Mouse (Mus musculus) hindbrain, embryonic 12.5 days (tissue): ENCODE measurements around the gene Gm49320. TPM values are rescaled to one million over a fixed set of nuclear protein-coding genes. Genes with fewer than 3 reads are reported as not detected.
A peak's percentile ranks its signal among the peaks of the same experiment; 100 is the strongest.
"Not testable (repeated sequence)": the region's sequence is repeated elsewhere in the genome, so short reads cannot be mapped to it uniquely, and the experiment has no call there.

ENCODE experiments used
- ATAC-seq: fragments of 200-750 bp; cut with Nextera tagmentation; 2 replicates; pipeline ENCODE4 v1.8.0; 2017; ENCODE audit warnings: moderate TSS enrichment; ENCODE audit not compliant: low FRiP score
- H3K27ac ChIP-seq: fragments of 300-500 bp; sonication (generic); 2 replicates; pipeline ENCODE4 v1.5.1; 2016; ENCODE audit warnings: mild to moderate bottlenecking
- H3K27me3 ChIP-seq: fragments of 300-500 bp; sonication (generic); 2 replicates; pipeline ENCODE4 v1.6.1; 2016; ENCODE audit warnings: mild to moderate bottlenecking
- H3K36me3 ChIP-seq: fragments of 300-500 bp; sonication (generic); 2 replicates; pipeline ENCODE4 v1.6.1; 2016; ENCODE audit warnings: mild to moderate bottlenecking
- H3K4me1 ChIP-seq: fragments of 300-500 bp; sonication (generic); 2 replicates; pipeline ENCODE4 v1.6.1; 2016
- H3K4me2 ChIP-seq: fragments of 300-500 bp; sonication (generic); replicated peaks from 2 replicates; pipeline ENCODE4 v1.6.1; 2016; ENCODE audit warnings: mild to moderate bottlenecking
- H3K4me3 ChIP-seq: fragments of 300-500 bp; sonication (generic); 2 replicates; pipeline ENCODE4 v1.5.1; 2016; ENCODE audit warnings: mild to moderate bottlenecking
- H3K9ac ChIP-seq: fragments of 300-500 bp; sonication (generic); 2 replicates; pipeline ENCODE4 v1.6.1; 2016; ENCODE audit warnings: mild to moderate bottlenecking, moderate library complexity
- H3K9me3 ChIP-seq: fragments of 300-500 bp; sonication (generic); replicated peaks from 2 replicates; pipeline ENCODE4 v1.6.1; 2016; ENCODE audit warnings: mild to moderate bottlenecking
- WGBS: fragments of 180-500 bp; shearing (Covaris S2); methylation state at CpG from one replicate; pipeline ENCODE4 v1.1.7; 2016; 5-methylcytosine and 5-hydroxymethylcytosine counted together
- polyA plus RNA-seq: library from polyadenylated mRNA; unstranded; fragments of >200 nt; fragmentation: Nextera tagmentation; extraction: Ambion mirVana; gene quantifications from 2 replicates; pipeline ENCODE4 v1.2.1, GENCODE M21; 2016

Gene Gm49320
- polyA plus RNA-seq, 1 experiment from 2014 or later, result 1.4 TPM

GRCm38 (mm10) chr8:4252934-4253841 is 14.5 kb downstream of the Gm49320 start, which contains the start of gene Snapc2:
TSS of gene Snapc2 (plus strand) at chr8:4253080.
- under 1% methylated on average over 69 of the region's 69 CpGs for WGBS
- no peaks in the 10 kb centered on the region for H3K9me3 ChIP-seq
- H3K9ac ChIP-seq, result peak within 1 kb of the TSS; percentile 91
- H3K4me2 ChIP-seq, result peak within 1 kb of the TSS; percentile 86
- peak within 1 kb of the TSS; percentile 95 for H3K27ac ChIP-seq
- 0 out of 2 replicates have a peak, but pooled peaks cover under 1% of the 10 kb centered on the region for H3K27me3 ChIP-seq
- peak within 1 kb of the TSS; percentile 89 for H3K4me3 ChIP-seq
- peaks cover 47% of the 10 kb centered on the region for H3K4me1 ChIP-seq
- ATAC-seq, result peak; percentile 88
- peaks cover 29% of the 10 kb centered on the region for H3K36me3 ChIP-seq

GRCm38 (mm10) chr8:4254001-4254400 is 15.3 kb downstream of the Gm49320 start:
- H3K4me1 ChIP-seq, result peaks cover 45% of the 10 kb centered on the region
- peak overlapping the region; percentile 95; the same call in 1 of the 2 replicates for H3K27ac ChIP-seq

GRCm38 (mm10) chr8:4255471-4255870 is 16.8 kb downstream of the Gm49320 start:
- not testable (repeated sequence) for H3K4me3 ChIP-seq, H3K27me3 ChIP-seq, H3K9me3 ChIP-seq, H3K27ac ChIP-seq, H3K4me2 ChIP-seq, ATAC-seq, H3K9ac ChIP-seq
- Histone ChIP-seq H3K36me3 (peaks cover 29% of the 10 kb centered on the region), H3K4me1 (peaks cover 44% of the 10 kb centered on the region)
- WGBS, result 88% methylated on average over 7 of the region's 7 CpGs

More at GRCm38 (mm10) chr8:4254001-4254400, 15.3 kb downstream of the Gm49320 start:
- Histone ChIP-seq H3K4me2 (peak overlapping the region; percentile 86), H3K9ac (peak overlapping the region; percentile 91), H3K4me3 (peak overlapping the region; percentile 89), H3K36me3 (peaks cover 28% of the 10 kb centered on the region), H3K27me3 (no peaks in the 10 kb centered on the region), H3K9me3 (no peaks in the 10 kb centered on the region)
- no peak for ATAC-seq
- 67% methylated on average over 6 of the region's 6 CpGs for WGBS

- Histone ChIP-seq H3K4me3 (peak overlapping the region; percentile 82), H3K27ac (peak overlapping the region; percentile 97), H3K4me2 (peak overlapping the region; percentile 74), H3K4me1 (peaks cover 44% of the 10 kb centered on the region), H3K27me3 (no peaks in the 10 kb centered on the region), H3K9ac (peak overlapping the region; percentile 86), H3K9me3 (no peaks in the 10 kb centered on the region), H3K36me3 (peaks cover 44% of the 10 kb centered on the region)
- WGBS, result 72% methylated on average over 4 of the region's 4 CpGs
- no peak for ATAC-seq
Measured at GRCm38 (mm10) chr8:4256911-4257310, 18.2 kb downstream of the Gm49320 start.

GRCm38 (mm10) chr8:4257350-4257749 is 18.7 kb downstream of the Gm49320 start:
- H3K4me3 ChIP-seq, result peak overlapping the region; percentile 82
- peak overlapping the region; percentile 74 for H3K4me2 ChIP-seq
- H3K9me3 ChIP-seq, result no peaks in the 10 kb centered on the region
- H3K9ac ChIP-seq, result peak overlapping the region; percentile 86
- H3K4me1 ChIP-seq, result peaks cover 43% of the 10 kb centered on the region
- no peak for ATAC-seq
- peak overlapping the region; percentile 97 for H3K27ac ChIP-seq
- WGBS, result 57% methylated on average over 4 of the region's 4 CpGs
- H3K36me3 ChIP-seq, result peaks cover 48% of the 10 kb centered on the region
- no peaks in the 10 kb centered on the region for H3K27me3 ChIP-seq

GRCm38 (mm10) chr8:4258233-4258632 is 19.6 kb downstream of the Gm49320 start:
- peaks cover 40% of the 10 kb centered on the region for H3K4me1 ChIP-seq
- H3K4me2 ChIP-seq, result peak overlapping the region; percentile 74
- 4% methylated on average over 34 of the region's 35 CpGs for WGBS
- H3K9me3 ChIP-seq, result no peaks in the 10 kb centered on the region
- H3K36me3 ChIP-seq, result peaks cover 56% of the 10 kb centered on the region
- H3K4me3 ChIP-seq, result peak overlapping the region; percentile 82
- H3K9ac ChIP-seq, result peak overlapping the region; percentile 86
- ATAC-seq, result peak; percentile 71
- H3K27me3 ChIP-seq, result no peaks in the 10 kb centered on the region
- H3K27ac ChIP-seq, result peak overlapping the region; percentile 97

GRCm38 (mm10) chr8:4258678-4259077 is 20.0 kb downstream of the Gm49320 start:
- Histone ChIP-seq H3K27ac (peak overlapping the region; percentile 97), H3K36me3 (peaks cover 59% of the 10 kb centered on the region), H3K9ac (peak overlapping the region; percentile 86), H3K4me3 (peak overlapping the region; percentile 82), H3K27me3 (no peaks in the 10 kb centered on the region), H3K4me1 (peaks cover 37% of the 10 kb centered on the region), H3K4me2 (peak overlapping the region; percentile 74), H3K9me3 (no peaks in the 10 kb centered on the region)
- peak; percentile 83 for ATAC-seq
- under 1% methylated on average over 32 of the region's 32 CpGs for WGBS

- WGBS, result 8% methylated on average over 25 of the region's 33 CpGs
Measured at GRCm38 (mm10) chr8:4259125-4259804, 20.6 kb downstream of the Gm49320 start, which contains the start of gene Ctxn1. TSS of gene Ctxn1 (minus strand) at chr8:4259274.

GRCm38 (mm10) chr8:4259805-4260170 is 21.1 kb downstream of the Gm49320 start:
- peak overlapping the region; percentile 82; the same call in 1 of the 2 replicates for H3K4me3 ChIP-seq
- H3K36me3 ChIP-seq, result peaks cover 67% of the 10 kb centered on the region
- H3K9me3 ChIP-seq, result no peaks in the 10 kb centered on the region
- H3K27me3 ChIP-seq, result no peaks in the 10 kb centered on the region
- H3K9ac ChIP-seq, result peak overlapping the region; percentile 86; the same call in 1 of the 2 replicates
- WGBS, result 85% methylated on average over 4 of the region's 4 CpGs
- ATAC-seq, result no peak
- peak overlapping the region; percentile 97 for H3K27ac ChIP-seq
- H3K4me1 ChIP-seq, result peaks cover 27% of the 10 kb centered on the region
- peak overlapping the region; percentile 74; the same call in 1 of the 2 replicates for H3K4me2 ChIP-seq

More at GRCm38 (mm10) chr8:4259125-4259804, 20.6 kb downstream of the Gm49320 start, which contains the start of gene Ctxn1:
- peaks cover 65% of the 10 kb centered on the region for H3K36me3 ChIP-seq
- no peaks in the 10 kb centered on the region for H3K9me3 ChIP-seq
- peaks cover 31% of the 10 kb centered on the region for H3K4me1 ChIP-seq
- H3K27me3 ChIP-seq, result no peaks in the 10 kb centered on the region
- H3K4me2 ChIP-seq, result peak within 1 kb of the TSS; percentile 74
- H3K9ac ChIP-seq, result peak within 1 kb of the TSS; percentile 86
- peak within 1 kb of the TSS; percentile 97 for H3K27ac ChIP-seq
- ATAC-seq, result peak; percentile 92
- peak within 1 kb of the TSS; percentile 82 for H3K4me3 ChIP-seq

GRCm38 (mm10) chr8:4263105-4263791 is 24.6 kb downstream of the Gm49320 start:
- 89% methylated on average over 8 of the region's 8 CpGs for WGBS
- Histone ChIP-seq H3K27ac (no peak overlapping the region), H3K4me1 (peaks cover 9% of the 10 kb centered on the region), H3K27me3 (no peaks in the 10 kb centered on the region), H3K4me3 (no peak overlapping the region), H3K36me3 (peaks cover 83% of the 10 kb centered on the region), H3K4me2 (no peak overlapping the region), H3K9ac (no peak overlapping the region), H3K9me3 (no peaks in the 10 kb centered on the region)
- no peak for ATAC-seq

- peaks cover 92% of the 10 kb centered on the region for H3K36me3 ChIP-seq
- no peaks in the 10 kb centered on the region for H3K4me1 ChIP-seq
- H3K27me3 ChIP-seq, result no peaks in the 10 kb centered on the region
- no peak overlapping the region for H3K4me2 ChIP-seq
- H3K9me3 ChIP-seq, result no peaks in the 10 kb centered on the region
- no peak overlapping the region for H3K4me3 ChIP-seq
- H3K27ac ChIP-seq, result no peak overlapping the region
- ATAC-seq, result no peak
- no peak overlapping the region for H3K9ac ChIP-seq
- 96% methylated on average over 15 of the region's 15 CpGs for WGBS
Measured at GRCm38 (mm10) chr8:4265160-4265914, 26.7 kb downstream of the Gm49320 start.
